Mouse (Mus musculus): ENCODE measurements around the gene Dmgdh.

Dmgdh gene

GRCm38 (mm10) chr13:93772279-93772636 is 98.0 kb downstream of the Dmgdh start:
- DNase-seq (ENCODE audit: low read depth, low spot score), result no peak

GRCm38 (mm10) chr13:93772861-93773260 is 98.6 kb downstream of the Dmgdh start:
- DNase-seq (ENCODE audit: low read depth, low spot score), result no peak

DNA sequence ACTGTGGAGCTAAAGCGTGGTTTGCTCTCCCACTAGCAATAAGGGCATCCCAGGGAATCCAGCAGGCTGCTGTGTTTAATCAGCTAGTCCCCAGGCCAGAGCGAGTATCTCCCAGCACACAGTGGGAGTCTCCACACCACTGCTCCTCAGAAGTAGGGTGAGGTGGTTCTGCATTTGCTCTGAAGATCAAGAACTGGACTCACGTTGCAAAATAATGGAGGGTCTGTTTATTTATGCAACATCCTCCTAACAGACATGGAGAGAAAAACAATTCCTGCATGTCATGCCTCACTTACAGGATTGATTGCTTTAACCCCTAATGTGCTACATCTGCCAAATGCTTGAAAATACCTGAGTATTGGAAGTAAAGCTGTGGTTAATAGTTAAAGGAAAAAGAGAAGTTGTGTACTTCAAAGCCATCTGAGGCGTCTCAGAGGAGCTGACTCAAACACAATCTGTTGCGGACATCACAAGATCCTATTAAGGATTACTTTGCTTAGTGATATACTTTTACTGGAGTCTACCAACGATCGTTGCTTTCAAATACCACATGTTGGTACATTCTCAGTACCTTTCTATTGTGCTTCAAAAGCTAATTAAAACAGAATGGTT is 99.6 kb downstream of the Dmgdh start:
- no peak for DNase-seq (ENCODE audit: low read depth, low spot score)

DNA sequence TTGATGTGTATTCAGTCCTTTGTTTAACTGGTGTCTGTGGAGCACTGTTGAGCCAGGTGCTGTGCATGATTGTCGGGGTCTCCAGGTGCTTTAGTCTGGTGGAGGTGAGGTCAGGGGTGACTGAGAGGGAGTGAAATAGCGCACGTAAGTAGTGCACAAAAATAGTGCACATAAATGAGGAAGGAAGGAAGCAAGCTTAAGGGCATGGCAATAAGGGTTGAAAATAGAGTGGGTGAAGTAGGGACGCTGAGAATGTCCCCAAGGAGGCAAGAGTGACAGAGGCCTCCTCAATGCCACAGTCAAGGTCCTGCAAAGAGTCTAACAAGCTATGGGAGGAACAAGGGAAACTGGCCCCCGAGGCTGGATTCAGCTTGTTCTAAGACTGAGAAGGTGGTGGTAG is 108.6 kb downstream of the Dmgdh start:
- no peak for DNase-seq (ENCODE audit: low read depth, low spot score)

DNA sequence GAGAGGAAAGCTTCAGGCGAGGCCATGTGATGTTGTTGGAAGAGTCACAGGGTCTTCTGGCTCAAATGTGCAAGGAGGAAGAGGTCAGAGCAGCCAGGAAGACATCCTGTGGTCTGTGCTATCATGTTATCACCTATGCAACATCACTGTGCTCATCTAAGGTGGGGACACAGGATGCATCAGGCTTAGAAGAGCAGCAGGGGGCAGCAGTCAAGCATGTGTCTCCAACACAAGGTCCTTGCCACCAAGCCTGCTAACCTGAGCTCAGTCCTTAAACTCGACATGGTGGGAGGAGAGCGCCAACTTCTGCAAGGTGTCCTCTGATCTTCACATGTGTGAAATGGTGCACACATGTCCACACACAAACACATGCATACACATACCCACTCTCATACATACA is 111.1 kb downstream of the Dmgdh start:
- DNase-seq (ENCODE audit: low read depth, low spot score), result no peak

DNA sequence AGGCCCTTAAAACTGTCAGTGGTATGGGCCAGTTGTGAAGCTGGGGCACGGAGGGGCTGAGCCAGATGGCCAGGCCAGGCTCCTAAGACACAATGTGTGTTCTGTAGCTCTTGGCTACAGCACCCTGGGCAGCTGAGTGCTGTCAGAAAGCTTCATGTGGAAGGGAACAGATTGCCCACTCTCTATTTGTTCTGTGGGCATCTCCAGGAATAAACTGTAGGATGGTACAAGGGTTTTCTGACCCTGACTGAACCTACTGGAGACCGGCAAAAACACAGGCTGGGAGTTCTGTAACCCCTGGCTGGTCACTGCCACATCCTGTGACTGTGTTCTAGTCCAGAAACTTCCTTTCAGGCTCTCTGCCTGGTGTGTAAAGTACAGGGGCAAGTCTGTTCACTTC is 111.8 kb downstream of the Dmgdh start:
- DNase-seq (ENCODE audit: low read depth, low spot score), result no peak

DNA sequence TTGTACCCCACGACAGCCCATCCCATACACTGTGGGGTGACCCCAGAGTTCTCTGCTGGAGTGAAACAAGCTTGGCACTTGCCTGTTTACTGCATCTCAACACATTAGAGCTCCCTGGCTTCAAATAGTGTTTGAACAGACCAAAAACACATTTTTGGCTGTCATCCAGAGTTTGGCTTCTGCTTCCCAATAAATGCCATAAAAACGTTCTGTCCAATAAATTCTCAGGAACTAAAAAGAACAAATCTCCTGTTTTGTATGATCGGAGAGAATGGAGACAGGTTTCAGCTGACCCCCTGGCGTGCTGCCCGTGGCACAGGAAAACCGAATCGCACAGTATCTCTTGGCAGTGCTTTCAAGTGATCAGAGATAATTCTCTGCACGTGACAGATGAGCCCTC is 113.4 kb downstream of the Dmgdh start:
- DNase-seq (ENCODE audit: low read depth, low spot score), result no peak

DNA sequence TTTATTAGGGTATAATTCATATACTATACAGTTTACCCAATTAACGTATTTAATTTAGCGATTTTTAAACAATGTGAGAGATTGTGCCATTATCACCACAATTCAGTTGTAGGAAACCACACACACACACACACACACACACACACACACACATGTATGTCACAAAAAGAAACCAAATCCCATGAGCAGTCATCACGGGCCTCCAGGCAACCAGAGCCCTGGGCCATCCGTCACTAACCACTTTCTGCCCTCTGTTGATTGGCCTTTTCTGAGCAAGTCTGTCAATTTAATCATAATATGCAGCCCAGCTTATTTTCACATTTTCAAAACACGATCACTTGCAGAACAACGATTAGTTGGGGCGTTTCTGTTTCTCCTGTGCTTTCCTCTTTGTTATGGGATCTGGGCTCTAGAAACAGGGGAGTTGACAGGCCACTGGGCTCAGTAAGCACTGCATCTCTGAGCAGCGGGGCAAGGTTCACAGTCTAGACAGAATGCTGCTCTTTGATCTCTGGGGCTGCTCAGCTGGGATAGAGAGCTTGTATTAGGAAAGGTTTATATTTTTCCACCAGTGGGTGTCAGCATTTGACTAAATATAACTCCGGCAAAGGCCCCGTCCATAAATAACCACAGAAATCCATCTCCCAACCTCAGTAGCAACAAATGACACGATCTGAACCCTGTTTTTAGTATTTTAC is 118.9 kb downstream of the Dmgdh start:
- peak; percentile 23 for DNase-seq (ENCODE audit: low read depth, low spot score)

DNA sequence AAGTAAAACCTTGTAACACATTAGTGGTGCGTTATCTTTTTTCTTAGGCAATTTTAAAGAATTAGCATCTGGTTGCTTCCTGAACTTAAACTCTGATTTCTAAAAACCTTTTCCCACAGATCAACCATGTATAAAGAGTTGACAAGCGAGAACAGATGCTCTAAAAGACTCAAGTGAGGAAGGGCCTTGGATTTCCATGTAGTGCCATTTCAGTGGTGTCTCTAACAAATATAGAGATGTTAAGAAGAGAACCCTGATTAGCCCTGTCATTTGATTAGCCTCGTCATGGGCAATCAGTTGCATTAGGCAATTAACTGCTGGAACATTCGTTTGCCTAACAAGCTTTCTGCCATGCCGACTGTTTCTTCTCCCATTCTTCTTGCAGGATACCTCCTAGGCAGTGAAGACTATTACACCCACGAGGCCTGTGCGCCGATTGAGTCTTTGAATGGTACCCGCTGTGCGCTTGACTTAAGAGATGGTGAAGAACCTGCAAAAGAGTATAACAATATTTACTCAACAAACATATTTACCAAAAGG is 119.5 kb downstream of the Dmgdh start:
- DNase-seq (ENCODE audit: low read depth, low spot score), result no peak

DNA sequence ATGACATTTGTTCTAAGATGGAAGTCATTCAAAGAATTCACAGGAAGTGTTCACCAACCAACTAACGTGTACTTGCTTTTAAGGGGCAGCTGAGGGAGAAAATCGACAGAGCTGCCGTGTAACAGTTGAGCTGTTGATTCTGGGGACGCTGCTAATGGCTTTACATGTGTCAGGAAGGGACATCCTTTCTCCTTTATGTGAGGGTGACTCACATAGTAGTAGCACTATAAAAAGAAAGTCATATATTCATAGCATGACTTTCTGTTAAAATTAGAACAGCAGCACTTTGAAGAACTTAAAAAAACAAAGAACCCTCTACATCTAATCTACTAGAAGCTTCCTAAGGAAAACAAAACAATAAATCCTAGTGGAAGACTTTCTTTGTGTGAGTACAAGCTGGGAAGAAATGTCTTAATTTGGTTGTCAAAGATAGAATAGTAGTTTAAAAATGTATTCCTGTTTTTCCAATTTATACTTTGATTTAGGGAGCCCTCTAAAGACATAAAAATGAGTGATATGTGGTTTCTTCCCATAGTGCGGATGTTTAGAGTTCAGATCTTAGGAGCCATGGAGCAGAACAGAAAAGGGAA is 122.9 kb downstream of the Dmgdh start:
- DNase-seq (ENCODE audit: low read depth, low spot score), result no peak

Data from R1 (cell line).